Mouse (Mus musculus) liver, adult 2 months (tissue): ENCODE results near the gene Wwc2.

Source experiments
- CTCF ChIP-seq: fragments of 200-500 bp; IDR thresholded peaks from 2 replicates; pipeline ENCODE4 v1.5.1; 2011; ENCODE audit warnings: low read depth, low read length, control low read depth
- POLR2A ChIP-seq: fragments of 200-500 bp; IDR thresholded peaks from 2 replicates; pipeline ENCODE4 v1.6.1; 2011; ENCODE audit warnings: low read length, control low read depth; ENCODE audit not compliant: insufficient read depth; ENCODE audit errors: extremely low read depth

GRCm38 (mm10) chr8:47936386-47936785, 54.3 kb downstream of the Wwc2 start:
- TF ChIP-seq CTCF (no peak), POLR2A (no peak)
